Mouse (Mus musculus) liver, embryonic 11.5 days (tissue): ENCODE data around the gene Nme7. TPM values are rescaled to one million over a fixed set of nuclear protein-coding genes. Genes with fewer than 3 reads are reported as not detected.

ENCODE experiments used
- ATAC-seq: fragments of 200-750 bp; cut with Nextera tagmentation; replicated peaks from 2 replicates; pipeline ENCODE4 v1.8.0; 2017; ENCODE audit warnings: moderate number of reproducible peaks, mild to moderate bottlenecking, moderate TSS enrichment, moderate library complexity; ENCODE audit not compliant: low FRiP score
- DNase-seq: peaks from one replicate; pipeline ENCODE4 v3.0.0-alpha.2; 2017; ENCODE audit warnings: low spot score
- H3K27ac ChIP-seq: fragments of 300-500 bp; sonication (generic); 2 replicates; pipeline ENCODE4 v1.5.1; 2014; ENCODE audit warnings: mild to moderate bottlenecking, low read depth, low read length, control low read depth
- H3K27me3 ChIP-seq: fragments of 300-500 bp; sonication (generic); replicated peaks from 2 replicates; pipeline ENCODE4 v1.6.1; 2014; ENCODE audit warnings: low read length, mixed read lengths; ENCODE audit not compliant: control insufficient read depth, insufficient read depth
- H3K36me3 ChIP-seq: fragments of 300-500 bp; sonication (generic); 2 replicates; pipeline ENCODE4 v1.6.1; 2014; ENCODE audit warnings: mild to moderate bottlenecking, low read length, moderate library complexity, mixed read lengths; ENCODE audit not compliant: control insufficient read depth, insufficient read depth
- H3K4me1 ChIP-seq: fragments of 300-500 bp; sonication (generic); replicated peaks from 2 replicates; pipeline ENCODE4 v1.6.1; 2014; ENCODE audit warnings: low read length, mixed read lengths; ENCODE audit not compliant: control insufficient read depth, insufficient read depth
- H3K4me2 ChIP-seq: fragments of 300-500 bp; sonication (generic); 2 replicates; pipeline ENCODE4 v1.6.1; 2014; ENCODE audit warnings: mild to moderate bottlenecking, control low read depth, moderate library complexity
- H3K4me3 ChIP-seq: fragments of 300-500 bp; sonication (generic); 2 replicates; pipeline ENCODE4 v1.5.1; 2014; ENCODE audit warnings: low read depth, low read length, control low read depth
- H3K9ac ChIP-seq: fragments of 300-500 bp; sonication (generic); 2 replicates; pipeline ENCODE4 v1.6.1; 2014; ENCODE audit warnings: low read depth, low read length, control low read depth
- H3K9me3 ChIP-seq: fragments of 300-500 bp; sonication (generic); 2 replicates; pipeline ENCODE4 v1.6.1; 2016; ENCODE audit warnings: low read length, inconsistent platforms, mixed read lengths; ENCODE audit not compliant: control insufficient read depth
- WGBS: fragments of 180-500 bp; shearing (Covaris S2); extraction: QIAGEN DNeasy Blood & Tissue Kit; methylation state at CpG from one replicate; pipeline ENCODE4 v1.1.7; 2014; 5-methylcytosine and 5-hydroxymethylcytosine counted together
- polyA plus RNA-seq: library from polyadenylated mRNA; unstranded; fragments of >200 nt; fragmentation: Nextera tagmentation; extraction: Ambion mirVana; gene quantifications from 2 replicates; pipeline ENCODE4 v1.2.1, GENCODE M21; 2014

The Nme7 gene
- polyA plus RNA-seq, 1 experiment from 2014 or later = 22.0 TPM

DNA sequence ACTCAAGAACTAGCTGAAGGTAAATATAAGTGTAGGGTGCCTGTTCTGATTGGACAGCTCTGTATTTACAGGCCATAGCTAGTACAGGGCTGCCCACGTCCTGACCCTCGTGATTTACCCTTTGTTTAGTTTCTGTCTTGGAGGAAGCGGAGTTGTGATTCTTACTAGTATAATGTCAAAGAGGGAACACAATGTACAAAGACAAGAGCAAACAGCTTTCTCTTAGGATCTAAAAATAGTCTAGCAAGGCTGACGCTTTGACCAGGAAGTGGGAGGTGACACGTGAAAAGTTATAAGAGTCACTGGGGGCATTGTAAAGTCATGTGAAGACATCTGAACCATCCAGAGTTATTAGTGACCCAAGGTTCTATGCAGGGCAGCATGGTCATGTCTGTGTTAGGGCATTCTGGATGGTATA lies 101.5 kb downstream of the Nme7 start:
- Histone ChIP-seq H3K4me2 (no peak overlapping the region), H3K27me3 (no peaks in the 10 kb centered on the region), H3K4me3 (no peak overlapping the region), H3K36me3 (no peaks in the 10 kb centered on the region; the same call in 1 of the 2 replicates), H3K9me3 (no peaks in the 10 kb centered on the region; the same call in 1 of the 2 replicates), H3K9ac (no peak overlapping the region), H3K4me1 (no peaks in the 10 kb centered on the region), H3K27ac (no peak overlapping the region)
- DNase-seq = no peak
- 0 out of 2 replicates have a peak, but pooled peaks have one; percentile 16 for ATAC-seq
- 51% methylated on average over 5 of the region's 5 CpGs for WGBS

- Histone ChIP-seq H3K27ac (no peak overlapping the region), H3K36me3 (no peaks in the 10 kb centered on the region; the same call in 1 of the 2 replicates), H3K4me2 (no peak overlapping the region), H3K4me1 (no peaks in the 10 kb centered on the region), H3K9ac (no peak overlapping the region), H3K9me3 (no peaks in the 10 kb centered on the region; the same call in 1 of the 2 replicates), H3K4me3 (no peak overlapping the region), H3K27me3 (no peaks in the 10 kb centered on the region)
- ATAC-seq = no peak
- DNase-seq = no peak
- 70% methylated on average over 5 of the region's 5 CpGs for WGBS
Observed at GRCm38 (mm10) chr1:164406506-164406905, 102.6 kb downstream of the Nme7 start.

GRCm38 (mm10) chr1:164408655-164409054 lies 104.7 kb downstream of the Nme7 start:
- ATAC-seq (no peak), DNase-seq (no peak)
- Histone ChIP-seq H3K9me3 (no peaks in the 10 kb centered on the region), H3K4me3 (no peak overlapping the region), H3K4me1 (no peaks in the 10 kb centered on the region), H3K36me3 (no peaks in the 10 kb centered on the region), H3K9ac (no peak overlapping the region), H3K4me2 (no peak overlapping the region), H3K27ac (no peak overlapping the region), H3K27me3 (no peaks in the 10 kb centered on the region)
- 82% methylated on average over 2 of the region's 2 CpGs for WGBS

DNA sequence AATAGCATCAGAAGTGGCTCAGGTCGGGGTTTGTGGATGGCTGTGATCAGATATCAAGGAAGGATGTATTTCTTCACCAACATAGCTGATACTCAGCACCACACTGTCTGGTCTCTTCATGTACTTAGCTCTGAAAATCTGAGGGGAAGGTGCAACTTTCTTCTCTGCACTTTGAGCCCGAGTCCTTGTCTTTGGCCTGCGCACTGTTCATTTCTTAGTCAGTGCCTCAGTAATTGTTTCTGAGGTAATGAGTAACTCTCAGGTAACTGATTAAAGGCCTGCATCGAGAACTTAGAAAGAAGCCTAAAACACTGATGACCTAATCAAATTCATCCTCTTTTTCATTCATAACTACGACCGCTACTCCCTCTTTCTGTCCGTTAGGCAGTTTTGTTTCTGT lies 107.4 kb downstream of the Nme7 start:
- WGBS = 81% methylated on average over 7 of the region's 7 CpGs
- H3K27me3 ChIP-seq = no peaks in the 10 kb centered on the region
- H3K4me2 ChIP-seq = no peak overlapping the region
- no peak overlapping the region for H3K9ac ChIP-seq
- no peak for DNase-seq
- H3K9me3 ChIP-seq = no peaks in the 10 kb centered on the region
- no peak for ATAC-seq
- H3K4me3 ChIP-seq = no peak overlapping the region
- H3K36me3 ChIP-seq = no peaks in the 10 kb centered on the region
- H3K4me1 ChIP-seq = no peaks in the 10 kb centered on the region
- H3K27ac ChIP-seq = no peak overlapping the region

- DNase-seq = no peak
- no peak for ATAC-seq
- no peak overlapping the region for H3K27ac ChIP-seq
- WGBS = 92% methylated on average over 9 of the region's 9 CpGs
- H3K27me3 ChIP-seq = no peaks in the 10 kb centered on the region
- no peaks in the 10 kb centered on the region for H3K9me3 ChIP-seq
- H3K9ac ChIP-seq = no peak overlapping the region
- no peaks in the 10 kb centered on the region for H3K36me3 ChIP-seq
- no peaks in the 10 kb centered on the region for H3K4me1 ChIP-seq
- H3K4me2 ChIP-seq = no peak overlapping the region
- no peak overlapping the region for H3K4me3 ChIP-seq
Observed at GRCm38 (mm10) chr1:164412906-164413305, 109.0 kb downstream of the Nme7 start.

GRCm38 (mm10) chr1:164413608-164414007 lies 109.7 kb downstream of the Nme7 start:
- no peaks in the 10 kb centered on the region for H3K27me3 ChIP-seq
- no peak overlapping the region for H3K27ac ChIP-seq
- ATAC-seq = no peak
- H3K4me1 ChIP-seq = no peaks in the 10 kb centered on the region
- 77% methylated on average over 11 of the region's 11 CpGs for WGBS
- no peaks in the 10 kb centered on the region for H3K9me3 ChIP-seq
- no peak overlapping the region for H3K4me2 ChIP-seq
- no peak overlapping the region for H3K4me3 ChIP-seq
- no peak for DNase-seq
- no peak overlapping the region for H3K9ac ChIP-seq
- H3K36me3 ChIP-seq = no peaks in the 10 kb centered on the region

DNA sequence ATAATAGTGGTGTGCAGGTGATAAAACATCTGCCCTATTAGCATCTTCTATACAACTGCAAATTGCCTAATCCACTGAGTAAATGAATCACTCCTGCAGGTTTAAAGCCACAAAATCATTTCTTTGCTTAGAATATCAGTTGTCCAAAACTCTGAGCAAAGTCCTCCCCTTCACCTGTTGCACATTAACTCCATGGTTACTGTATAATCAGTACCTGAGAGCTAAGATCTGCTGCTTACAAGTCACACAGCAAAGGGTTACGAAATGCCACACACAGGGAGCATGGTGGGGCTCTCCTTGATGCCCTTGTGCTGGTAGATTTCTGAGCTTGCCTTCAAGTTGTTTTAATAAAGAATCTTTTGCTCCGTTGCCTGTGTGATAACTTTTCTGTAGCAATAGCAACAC lies 111.4 kb downstream of the Nme7 start:
- no peaks in the 10 kb centered on the region for H3K36me3 ChIP-seq

GRCm38 (mm10) chr1:164416692-164417394 lies 112.9 kb downstream of the Nme7 start:
- Histone ChIP-seq H3K27me3 (no peaks in the 10 kb centered on the region), H3K4me2 (no peak overlapping the region), H3K4me3 (no peak overlapping the region), H3K9me3 (no peaks in the 10 kb centered on the region), H3K9ac (no peak overlapping the region), H3K36me3 (no peaks in the 10 kb centered on the region), H3K27ac (0 out of 2 replicates have a peak overlapping the region, but pooled peaks have one; percentile 15), H3K4me1 (no peaks in the 10 kb centered on the region)
- DNase-seq (no peak), ATAC-seq (no peak)
- 82% methylated on average over 12 of the region's 12 CpGs for WGBS

More for the DNA sequence above, 111.4 kb downstream of the Nme7 start:
- ATAC-seq (peak; percentile 70), DNase-seq (no peak)
- no peaks in the 10 kb centered on the region for H3K27me3 ChIP-seq
- no peaks in the 10 kb centered on the region for H3K9me3 ChIP-seq
- peak overlapping the region; percentile 63 for H3K27ac ChIP-seq
- 75% methylated on average over 2 of the region's 2 CpGs for WGBS
- no peak overlapping the region for H3K9ac ChIP-seq
- H3K4me1 ChIP-seq = no peaks in the 10 kb centered on the region
- no peak overlapping the region for H3K4me3 ChIP-seq
- H3K4me2 ChIP-seq = no peak overlapping the region

GRCm38 (mm10) chr1:164417604-164418003 lies 113.7 kb downstream of the Nme7 start:
- no peaks in the 10 kb centered on the region for H3K27me3 ChIP-seq
- WGBS = 75% methylated on average over 3 of the region's 3 CpGs
- no peak overlapping the region for H3K27ac ChIP-seq
- DNase-seq (no peak), ATAC-seq (no peak)
- no peaks in the 10 kb centered on the region for H3K4me1 ChIP-seq
- no peaks in the 10 kb centered on the region for H3K36me3 ChIP-seq
- H3K9me3 ChIP-seq = no peaks in the 10 kb centered on the region
- H3K4me3 ChIP-seq = no peak overlapping the region
- H3K9ac ChIP-seq = no peak overlapping the region
- H3K4me2 ChIP-seq = no peak overlapping the region
